Mouse (Mus musculus) kidney, postnatal 0 days (tissue): ENCODE measurements at regions not wholly inside any gene's neighbourhood (a gene's known extent, or its start where the extent isn't known, plus 50 kb on each side); places are given as distances from the start of the nearest gene placed in this dataset.

ENCODE experiments used
- ATAC-seq: fragments of 200-750 bp; cut with Nextera tagmentation; replicated peaks from 2 replicates; pipeline ENCODE4 v1.8.0; 2017; ENCODE audit warnings: low read depth, moderate number of reproducible peaks, moderate TSS enrichment, moderate library complexity; ENCODE audit not compliant: low FRiP score
- DNase-seq: peaks from one replicate; pipeline ENCODE4 v3.0.0-alpha.2; 2016; ENCODE audit warnings: low spot score
- H3K27ac ChIP-seq: fragments of 300-500 bp; sonication (generic); 2 replicates; pipeline ENCODE4 v1.5.1; 2014; ENCODE audit warnings: mild to moderate bottlenecking
- H3K27me3 ChIP-seq: fragments of 300-500 bp; sonication (generic); 2 replicates; pipeline ENCODE4 v1.6.1; 2014; ENCODE audit warnings: low read length, mixed read lengths; ENCODE audit not compliant: insufficient read depth
- H3K36me3 ChIP-seq: fragments of 300-500 bp; sonication (generic); 2 replicates; pipeline ENCODE4 v1.6.1; 2014; ENCODE audit warnings: low read length, mixed read lengths; ENCODE audit not compliant: insufficient read depth
- H3K4me1 ChIP-seq: fragments of 300-500 bp; sonication (generic); replicated peaks from 2 replicates; pipeline ENCODE4 v1.6.1; 2014; ENCODE audit warnings: antibody characterized with exemption, low read length, mixed read lengths; ENCODE audit not compliant: insufficient read depth
- H3K4me2 ChIP-seq: fragments of 300-500 bp; sonication (generic); 2 replicates; pipeline ENCODE4 v1.6.1; 2014; ENCODE audit warnings: mild to moderate bottlenecking, low read length, moderate library complexity, mixed read lengths
- H3K4me3 ChIP-seq: fragments of 300-500 bp; sonication (generic); replicated peaks from 2 replicates; pipeline ENCODE4 v1.5.1; 2014; ENCODE audit warnings: low read depth, low read length
- H3K9ac ChIP-seq: fragments of 300-500 bp; sonication (generic); 2 replicates; pipeline ENCODE4 v1.6.1; 2014; ENCODE audit warnings: low read depth, low read length
- H3K9me3 ChIP-seq: fragments of 300-500 bp; sonication (generic); replicated peaks from 2 replicates; pipeline ENCODE4 v1.6.1; 2016; ENCODE audit warnings: low read length, inconsistent platforms, mixed read lengths
- CTCF ChIP-seq: IDR thresholded peaks from 2 replicates; pipeline ENCODE4 v1.5.1; 2016; ENCODE audit warnings: antibody characterized with exemption, low read depth, mild to moderate bottlenecking, moderate library complexity
- WGBS: fragments of 180-500 bp; shearing (Covaris S2); extraction: QIAGEN DNeasy Blood & Tissue Kit; methylation state at CpG from one replicate; pipeline ENCODE4 v1.1.7; 2014; 5-methylcytosine and 5-hydroxymethylcytosine counted together

DNA sequence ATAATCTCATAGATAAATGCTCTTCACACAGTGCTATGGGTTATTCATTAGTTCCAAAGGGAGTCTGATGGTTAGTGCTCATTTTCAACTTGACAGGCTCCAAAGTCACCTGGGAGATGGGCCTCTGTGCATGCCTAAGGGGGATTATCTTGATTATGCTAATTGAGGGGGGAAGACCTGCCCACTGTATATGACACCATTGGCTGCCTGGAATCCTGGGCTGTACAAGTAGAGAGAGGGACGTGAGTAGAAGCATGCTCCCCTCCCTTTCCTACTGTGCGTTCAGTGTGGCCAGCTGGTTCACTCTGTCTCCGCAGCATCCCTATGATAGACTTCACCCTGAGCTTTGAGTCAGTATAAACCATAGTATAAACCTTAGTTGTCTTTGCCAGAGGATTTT lies 300.8 kb downstream of the Gpat3 start:
- H3K4me1 ChIP-seq, result no peaks in the 10 kb centered on the region
- 79% methylated on average over 3 of the region's 3 CpGs for WGBS
- ATAC-seq, result no peak
- TF ChIP-seq CTCF, result no peak
- no peaks in the 10 kb centered on the region for H3K36me3 ChIP-seq
- no peak overlapping the region for H3K27ac ChIP-seq
- no peak overlapping the region for H3K9ac ChIP-seq
- no peak for DNase-seq
- no peak overlapping the region for H3K4me3 ChIP-seq
- no peaks in the 10 kb centered on the region for H3K27me3 ChIP-seq
- H3K4me2 ChIP-seq, result no peak overlapping the region
- H3K9me3 ChIP-seq, result no peaks in the 10 kb centered on the region

DNA sequence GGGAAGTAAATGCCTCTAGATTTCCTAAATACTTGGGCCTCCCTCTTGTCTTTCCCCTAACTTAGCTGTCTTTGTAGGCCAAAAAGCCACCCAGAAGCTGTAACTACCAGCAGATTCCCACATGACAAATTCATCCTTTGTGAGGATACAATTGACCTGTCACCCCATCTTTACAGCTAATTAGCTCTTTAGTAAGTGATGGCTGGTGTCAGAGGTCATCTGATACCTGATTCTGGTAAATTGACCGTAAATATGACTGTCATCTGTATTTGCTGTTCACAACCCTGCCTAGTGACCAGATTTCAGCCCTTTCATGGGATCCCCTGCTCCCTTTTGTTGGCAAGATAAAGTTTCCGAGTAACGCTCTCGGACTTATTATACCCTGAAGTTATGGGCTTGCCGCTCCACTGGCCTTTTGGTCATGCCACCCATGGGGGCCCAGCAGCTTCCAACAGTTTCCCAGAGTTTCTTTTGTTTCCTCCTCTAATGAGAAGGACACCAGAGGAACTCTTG lies 279.5 kb downstream of the Gpat3 start:
- H3K9ac ChIP-seq, result no peak overlapping the region
- H3K9me3 ChIP-seq, result no peaks in the 10 kb centered on the region
- no peak for TF ChIP-seq CTCF
- WGBS, result 45% methylated on average over 5 of the region's 5 CpGs
- no peaks in the 10 kb centered on the region; the same call in 1 of the 2 replicates for H3K4me1 ChIP-seq
- no peak overlapping the region for H3K4me3 ChIP-seq
- peak; percentile 52 for DNase-seq
- no peaks in the 10 kb centered on the region for H3K36me3 ChIP-seq
- H3K27me3 ChIP-seq, result no peaks in the 10 kb centered on the region
- ATAC-seq, result no peak
- H3K27ac ChIP-seq, result no peak overlapping the region
- no peak overlapping the region for H3K4me2 ChIP-seq

DNA sequence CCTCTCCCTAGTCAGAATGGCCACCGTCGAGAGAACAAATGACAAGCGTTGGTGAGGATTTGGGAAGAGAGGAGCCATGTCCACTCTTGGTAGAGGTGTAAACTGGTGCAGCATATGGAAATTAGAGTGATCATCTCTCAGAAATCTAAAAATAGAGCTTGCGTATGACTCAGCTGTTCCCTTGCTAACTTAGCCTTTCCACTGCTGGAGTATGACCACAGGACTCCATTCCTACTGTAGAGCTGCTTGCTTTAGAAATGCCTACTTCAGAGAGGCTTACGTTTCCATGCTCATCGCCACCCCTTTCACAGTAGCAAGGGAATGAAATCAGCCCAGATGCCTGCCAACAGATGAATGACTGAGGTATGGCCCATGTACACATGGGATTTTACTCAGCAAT lies 277.4 kb downstream of the Gpat3 start:
- Histone ChIP-seq H3K9me3 (no peaks in the 10 kb centered on the region), H3K9ac (no peak overlapping the region), H3K36me3 (no peaks in the 10 kb centered on the region), H3K27ac (no peak overlapping the region), H3K4me2 (no peak overlapping the region), H3K27me3 (no peaks in the 10 kb centered on the region), H3K4me3 (no peak overlapping the region), H3K4me1 (no peaks in the 10 kb centered on the region; the same call in 1 of the 2 replicates)
- DNase-seq, result no peak
- TF ChIP-seq CTCF, result no peak
- no peak for ATAC-seq
- WGBS, result 92% methylated on average over 6 of the region's 6 CpGs

DNA sequence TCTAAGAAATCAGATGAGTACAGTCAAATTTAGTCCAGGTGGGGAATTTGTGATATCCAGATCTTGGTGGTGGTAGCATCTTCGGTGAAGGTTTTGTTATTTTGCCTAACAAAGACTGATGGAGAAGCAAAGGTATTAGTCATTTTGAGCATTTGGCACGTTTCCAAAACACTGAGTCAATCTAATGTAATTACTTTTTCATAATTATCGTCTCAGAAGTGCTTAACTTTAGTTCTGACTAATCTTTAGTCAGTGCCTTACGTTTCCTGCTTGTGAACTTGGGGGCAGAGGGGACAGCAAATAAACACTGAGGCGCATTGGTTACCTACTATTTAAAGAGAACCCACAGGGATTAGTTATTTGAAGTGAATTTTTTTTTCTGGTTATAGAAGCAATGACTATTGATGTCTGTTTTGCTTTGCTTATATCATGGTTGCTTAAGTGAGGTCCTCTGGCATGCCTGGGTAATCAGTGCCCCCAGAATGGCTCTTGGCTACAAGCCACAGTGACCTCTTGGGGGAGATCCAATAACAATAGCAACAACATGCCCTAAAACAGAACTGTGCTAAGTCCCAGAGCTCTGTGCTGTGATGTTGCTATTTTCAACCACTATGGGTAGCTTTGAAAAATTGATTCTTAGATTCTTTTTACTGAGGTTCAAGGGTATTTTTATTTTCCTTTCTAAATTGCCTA lies 275.1 kb downstream of the Gpat3 start:
- TF ChIP-seq CTCF, result no peak
- Histone ChIP-seq H3K36me3 (no peaks in the 10 kb centered on the region), H3K4me3 (no peak overlapping the region), H3K9ac (no peak overlapping the region), H3K4me1 (no peaks in the 10 kb centered on the region; the same call in 1 of the 2 replicates), H3K27ac (no peak overlapping the region), H3K4me2 (no peak overlapping the region), H3K9me3 (no peaks in the 10 kb centered on the region), H3K27me3 (no peaks in the 10 kb centered on the region)
- ATAC-seq (no peak), DNase-seq (peak; percentile 26)
- whole genome bisulfite sequencing, result 23% methylated on average over 5 of the region's 5 CpGs

DNA sequence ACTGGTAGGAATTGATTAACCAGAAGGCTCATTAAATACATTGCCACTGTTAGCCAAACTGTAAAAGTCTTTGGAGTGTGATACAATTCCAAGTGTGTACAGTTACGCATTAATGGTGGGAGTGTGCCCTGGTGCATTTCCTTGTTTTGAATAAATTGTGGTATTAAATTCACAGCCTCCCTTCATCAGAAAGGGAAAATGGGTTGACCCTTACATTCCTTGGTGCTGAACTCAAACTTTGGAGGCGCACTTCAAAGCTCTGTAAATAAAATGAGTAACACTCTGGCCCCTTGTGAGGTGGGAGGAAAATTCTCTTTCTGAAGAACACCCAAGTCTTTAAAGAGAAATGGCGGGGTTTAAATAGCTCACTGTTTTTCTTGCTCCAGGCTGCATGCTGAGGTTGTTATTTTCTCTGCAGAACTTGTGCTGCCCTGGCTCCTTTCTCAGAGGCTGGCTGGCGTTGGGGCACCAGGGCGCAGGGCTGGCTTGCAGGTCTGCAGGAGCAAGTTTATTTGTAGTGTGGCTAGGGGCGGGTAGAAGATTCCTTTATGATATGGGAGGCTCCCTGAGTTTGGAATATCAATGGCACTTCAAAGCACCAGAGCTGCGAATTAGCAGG lies 266.7 kb downstream of the Gpat3 start:
- H3K4me3 ChIP-seq, result no peak overlapping the region
- H3K9me3 ChIP-seq, result no peaks in the 10 kb centered on the region
- H3K4me1 ChIP-seq, result peaks cover 21% of the 10 kb centered on the region
- H3K4me2 ChIP-seq, result peak overlapping the region; percentile 19; the same call in 1 of the 2 replicates
- ATAC-seq (peak; percentile 65), DNase-seq (peak; percentile 85)
- no peak overlapping the region for H3K9ac ChIP-seq
- peak overlapping the region; percentile 71 for H3K27ac ChIP-seq
- no peaks in the 10 kb centered on the region for H3K36me3 ChIP-seq
- H3K27me3 ChIP-seq, result no peaks in the 10 kb centered on the region
- whole genome bisulfite sequencing, result 11% methylated on average over 7 of the region's 7 CpGs
- TF ChIP-seq CTCF, result no peak

DNA sequence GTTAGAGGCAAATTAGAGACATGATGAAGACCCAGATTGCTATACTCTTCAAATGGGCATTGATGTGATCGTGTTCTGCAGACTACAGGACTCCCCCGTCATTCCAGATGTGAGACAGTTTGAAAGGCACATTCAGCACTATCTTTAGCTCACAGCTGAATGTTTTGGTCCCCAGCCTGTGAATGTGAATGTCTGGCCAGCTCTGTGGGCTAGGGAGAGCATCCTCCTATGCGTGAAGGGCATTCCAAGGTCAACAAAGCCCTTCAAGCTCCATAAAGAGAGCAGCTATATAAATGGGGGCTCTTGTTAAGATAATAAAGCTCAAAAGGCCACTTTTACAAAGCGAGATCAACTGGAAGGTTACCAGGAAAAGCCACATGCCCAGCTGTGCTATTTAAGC lies 266.1 kb downstream of the Gpat3 start:
- no peak overlapping the region for H3K9ac ChIP-seq
- no peak for TF ChIP-seq CTCF
- H3K4me3 ChIP-seq, result no peak overlapping the region
- 20% methylated on average over 4 of the region's 4 CpGs for WGBS
- no peak overlapping the region for H3K4me2 ChIP-seq
- H3K9me3 ChIP-seq, result no peaks in the 10 kb centered on the region
- no peaks in the 10 kb centered on the region for H3K36me3 ChIP-seq
- peaks cover 21% of the 10 kb centered on the region for H3K4me1 ChIP-seq
- ATAC-seq, result peak; percentile 40; the same call in 1 of the 2 replicates
- H3K27ac ChIP-seq, result peak overlapping the region; percentile 71
- no peaks in the 10 kb centered on the region for H3K27me3 ChIP-seq
- peak; percentile 35 for DNase-seq
